Mouse (Mus musculus) testis, adult 2 months (tissue): ENCODE results near the gene Kif2a. TPM values are rescaled to one million over a fixed set of nuclear protein-coding genes. Genes with fewer than 3 reads are reported as not detected.
"Not testable (repeated sequence)": the region's sequence is repeated elsewhere in the genome, so short reads cannot be mapped to it uniquely, and the experiment has no call there.

Experiments
- H3K27ac ChIP-seq: fragments of 200-500 bp; 2 replicates; pipeline ENCODE4 v1.5.1; 2012; ENCODE audit warnings: low read depth, low read length; ENCODE audit not compliant: control insufficient read depth, insufficient read depth
- H3K27me3 ChIP-seq: fragments of 200-500 bp; 2 replicates; pipeline ENCODE4 v1.6.1; 2012; ENCODE audit warnings: mild to moderate bottlenecking, low read length, moderate library complexity; ENCODE audit not compliant: control insufficient read depth, insufficient read depth
- H3K36me3 ChIP-seq: fragments of 200-500 bp; 2 replicates; pipeline ENCODE4 v1.6.1; 2012; ENCODE audit warnings: mild to moderate bottlenecking, low read length; ENCODE audit not compliant: control insufficient read depth, insufficient read depth
- H3K4me1 ChIP-seq: fragments of 200-500 bp; 2 replicates; pipeline ENCODE4 v1.6.1; 2012; ENCODE audit warnings: low read length; ENCODE audit not compliant: control insufficient read depth, insufficient read depth
- H3K4me3 ChIP-seq: fragments of 200-500 bp; 2 replicates; pipeline ENCODE4 v1.5.1; 2012; ENCODE audit warnings: low read depth, mild to moderate bottlenecking, low read length, moderate library complexity, mixed read lengths; ENCODE audit not compliant: control insufficient read depth
- CTCF ChIP-seq: fragments of 200-500 bp; IDR thresholded peaks from 2 replicates; pipeline ENCODE4 v1.5.1; 2012; ENCODE audit warnings: low read depth, mild to moderate bottlenecking, inconsistent platforms, low read length, moderate library complexity; ENCODE audit not compliant: control insufficient read depth, insufficient read depth, insufficient replicate concordance
- POLR2A ChIP-seq: fragments of 200-500 bp; IDR thresholded peaks from 2 replicates; pipeline ENCODE4 v1.6.1; 2012; ENCODE audit warnings: low read depth, mild to moderate bottlenecking, inconsistent platforms, low read length, moderate library complexity; ENCODE audit not compliant: control insufficient read depth
- polyA plus RNA-seq: library from polyadenylated mRNA; depleted of rRNA; stranded (reverse); fragments of >200 nt; gene quantifications from 2 replicates; pipeline ENCODE4 v1.2.3, GENCODE M21; 2012; rRNA removed

The Kif2a gene
- polyA plus RNA-seq, 1 experiment = 54.9 TPM

DNA sequence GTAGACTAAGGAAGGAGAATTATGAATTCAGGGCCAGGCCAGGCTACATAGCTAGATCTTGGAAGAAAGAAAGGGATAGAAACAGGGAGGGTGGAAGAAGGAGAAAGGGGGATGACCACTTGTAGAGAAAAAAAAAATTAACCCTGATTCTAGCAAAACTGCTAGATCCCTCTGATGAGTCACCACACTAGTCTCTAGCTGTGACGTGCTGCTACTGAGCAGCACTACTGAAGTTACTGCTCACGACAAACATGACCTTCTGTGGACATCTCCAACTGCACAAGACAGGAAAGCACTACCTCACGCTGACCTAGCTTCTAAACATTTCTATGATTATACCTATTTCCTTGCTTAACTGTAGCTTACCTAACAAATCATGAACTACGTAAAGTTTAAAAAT lies 93.6 kb downstream of the Kif2a start:
- TF ChIP-seq CTCF (no peak), POLR2A (no peak)
- no peaks in the 10 kb centered on the region; the same call in 1 of the 2 replicates for H3K36me3 ChIP-seq
- no peaks in the 10 kb centered on the region for H3K4me1 ChIP-seq
- H3K4me3 ChIP-seq = no peak overlapping the region
- no peaks in the 10 kb centered on the region for H3K27me3 ChIP-seq
- H3K27ac ChIP-seq = no peak overlapping the region

- not testable (repeated sequence) for H3K4me1 ChIP-seq, H3K27me3 ChIP-seq, H3K4me3 ChIP-seq, H3K36me3 ChIP-seq, H3K27ac ChIP-seq
Observed at GRCm38 (mm10) chr13:106925921-106926320, 96.0 kb downstream of the Kif2a start.

DNA sequence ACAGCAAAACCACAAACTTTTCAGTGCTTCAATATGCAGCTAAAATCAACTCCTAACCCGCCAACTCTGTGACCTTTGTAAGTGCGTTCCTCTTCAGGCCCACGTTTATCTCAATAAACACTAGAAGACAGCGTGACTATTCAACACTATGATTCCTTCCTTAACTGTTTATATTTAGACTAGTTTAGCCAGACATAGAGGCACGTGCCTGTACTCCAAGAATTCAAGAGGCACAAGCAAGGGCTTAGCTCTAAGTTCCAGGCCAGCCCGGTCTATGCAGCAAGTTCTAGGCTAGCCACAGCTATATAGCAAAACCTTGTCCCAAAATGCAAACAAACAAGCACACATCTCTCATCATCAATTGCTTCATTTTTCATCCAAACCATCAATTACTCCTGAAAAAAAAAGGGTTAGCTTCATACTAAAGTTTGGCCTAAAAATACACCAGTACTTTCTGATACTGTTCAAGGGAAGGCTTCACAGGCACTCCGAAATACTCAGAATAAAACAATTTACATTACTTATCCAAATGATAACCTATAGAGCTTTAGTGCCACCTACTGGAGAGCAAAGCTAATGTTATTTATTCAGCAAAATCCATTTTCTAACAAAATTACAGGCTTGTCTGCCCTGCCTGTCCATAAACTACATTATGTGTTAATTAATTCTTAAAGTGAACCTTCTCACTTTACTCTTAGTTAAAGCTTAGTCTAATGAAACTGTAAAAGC lies 103.4 kb downstream of the Kif2a start:
- no peak overlapping the region for H3K27ac ChIP-seq
- H3K4me1 ChIP-seq = no peaks in the 10 kb centered on the region
- TF ChIP-seq CTCF = no peak
- TF ChIP-seq POLR2A = no peak
- no peak overlapping the region for H3K4me3 ChIP-seq
- H3K36me3 ChIP-seq = no peaks in the 10 kb centered on the region; the same call in none of the 2 replicates
- no peaks in the 10 kb centered on the region for H3K27me3 ChIP-seq

DNA sequence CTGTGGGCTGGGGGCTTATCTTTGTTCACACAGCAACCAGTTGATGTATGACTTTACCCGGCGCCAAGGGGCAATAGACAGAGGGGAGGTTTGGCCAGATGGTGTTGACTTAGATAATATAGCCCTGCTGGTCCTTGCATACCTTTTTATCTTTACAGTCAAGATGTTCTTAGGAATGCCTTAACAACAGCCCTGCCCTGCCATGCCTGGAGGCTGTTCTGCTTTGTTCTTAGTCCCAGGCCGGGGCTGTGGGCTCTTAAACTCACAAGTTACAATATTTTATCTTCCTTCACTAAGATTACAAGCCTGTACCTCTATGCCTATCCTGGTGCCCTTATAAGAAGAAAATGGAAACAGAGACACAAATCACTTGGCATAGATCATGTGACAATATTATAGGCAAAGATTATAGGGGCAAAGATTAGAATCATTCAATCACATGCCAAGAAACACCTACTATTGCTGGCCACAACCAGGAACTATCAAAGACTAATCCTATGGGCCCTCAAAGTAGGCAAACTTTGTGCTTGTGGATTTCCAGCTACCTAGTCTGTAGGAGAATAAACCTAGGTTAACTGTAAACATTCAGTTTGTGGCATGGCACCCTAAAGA lies 108.7 kb downstream of the Kif2a start:
- Histone ChIP-seq H3K36me3 (no peaks in the 10 kb centered on the region; the same call in 1 of the 2 replicates), H3K27ac (no peak overlapping the region), H3K27me3 (no peaks in the 10 kb centered on the region), H3K4me3 (no peak overlapping the region), H3K4me1 (no peaks in the 10 kb centered on the region)
- no peak for TF ChIP-seq POLR2A
- TF ChIP-seq CTCF = no peak

- no peak overlapping the region for H3K27ac ChIP-seq
- TF ChIP-seq POLR2A (no peak), CTCF (no peak)
- no peaks in the 10 kb centered on the region for H3K27me3 ChIP-seq
- no peaks in the 10 kb centered on the region; the same call in 1 of the 2 replicates for H3K36me3 ChIP-seq
- H3K4me1 ChIP-seq = no peaks in the 10 kb centered on the region
- no peak overlapping the region for H3K4me3 ChIP-seq
Observed at GRCm38 (mm10) chr13:106910096-106910495, 111.8 kb downstream of the Kif2a start.

Other genes with a start within 250 kb of the Kif2a start
- 11.7 and 11.9 TPM in 2 replicates for gene Ipo11, start 85.2 kb downstream of the Kif2a start, polyA plus RNA-seq
- 5.2 and 6.1 TPM in 2 replicates for gene Dimt1, start 75.0 kb downstream of the Kif2a start, polyA plus RNA-seq